Mouse (Mus musculus) R1 (cell line): ENCODE results near the gene Ankrd6.
"Not testable (repeated sequence)": the region's sequence is repeated elsewhere in the genome, so short reads cannot be mapped to it uniquely, and the experiment has no call there.

Experiments used
- DNase-seq: peaks from one replicate; pipeline ENCODE4 v3.0.0-alpha.2; 2018; ENCODE audit warnings: low read depth, low spot score

Gene Ankrd6

DNA sequence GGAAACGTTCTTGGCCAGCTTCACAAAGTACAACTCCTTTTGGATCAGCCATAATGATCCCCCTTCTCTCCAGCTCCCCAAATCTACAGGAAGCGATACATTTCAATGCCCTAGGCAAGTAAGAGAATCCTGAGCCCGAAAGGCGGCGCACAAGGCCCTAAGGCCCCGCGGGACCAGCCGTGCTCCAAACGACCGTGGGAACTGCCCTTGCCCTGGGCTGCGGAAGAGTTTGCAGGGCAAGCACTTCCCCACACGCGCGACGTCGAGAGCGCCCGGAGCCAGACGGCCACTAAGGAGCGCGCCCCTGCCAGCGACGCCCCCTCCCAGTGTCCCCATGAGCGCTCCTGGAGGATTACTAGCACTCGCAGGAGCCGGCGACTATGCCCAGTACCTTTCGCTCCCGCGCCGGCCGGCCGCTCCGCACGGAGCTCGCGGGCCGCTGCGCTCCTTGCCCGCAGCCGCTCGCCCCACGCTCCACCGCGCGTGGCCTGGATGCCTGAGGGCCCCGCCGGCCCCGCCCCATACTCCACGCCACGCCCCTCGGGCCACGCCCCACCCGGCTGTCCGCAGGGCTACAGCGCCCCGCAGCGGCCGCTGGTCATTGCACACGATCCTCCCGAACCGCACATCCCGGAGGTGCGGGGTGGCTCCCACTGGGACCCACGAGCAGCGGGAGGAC is at the start of gene Ankrd6:
Gene Ankrd6, minus strand, starts transcription at position 486 of the 679 bp plus-strand sequence.
- peak; percentile 80 for DNase-seq

DNA sequence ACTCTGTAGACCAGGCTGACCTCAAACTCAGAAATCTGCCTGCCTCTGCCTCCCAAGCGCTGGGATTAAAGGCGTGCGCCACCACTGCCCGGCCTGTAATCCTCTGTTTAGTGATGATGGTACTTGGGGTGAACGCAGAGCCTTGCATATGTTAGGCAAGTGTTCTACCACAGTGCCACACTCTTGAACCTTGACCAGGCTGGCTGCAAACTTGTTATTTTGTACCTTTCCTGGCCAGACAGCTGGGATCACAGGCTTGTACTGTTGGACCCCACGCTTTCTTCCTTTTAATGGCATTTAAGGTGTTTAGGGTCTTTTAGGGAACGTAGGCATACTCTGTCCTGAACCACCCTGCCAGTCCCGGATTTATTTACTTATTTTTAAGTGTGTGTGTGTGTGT is 48.4 kb upstream of the Ankrd6 start:
- DNase-seq: no peak

DNA sequence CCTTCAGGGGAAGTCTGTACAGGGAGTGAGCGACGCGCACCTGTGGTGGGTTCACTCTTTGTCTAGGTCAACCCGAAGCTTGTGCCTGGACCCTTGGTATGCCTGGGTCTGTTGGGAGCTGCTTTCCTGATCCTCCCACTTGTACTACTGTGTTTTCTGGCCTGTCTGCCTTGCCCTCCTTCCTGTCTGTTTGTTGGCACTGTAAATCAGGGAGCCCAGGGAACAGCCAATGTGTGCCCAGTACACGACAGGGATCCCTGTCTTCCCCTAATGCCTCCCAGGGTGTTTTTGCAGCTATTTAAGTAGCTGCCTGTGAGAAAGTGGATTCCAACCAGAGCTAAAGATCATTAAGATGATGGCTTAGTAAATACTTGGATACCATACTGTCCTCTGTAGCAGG is 46.9 kb upstream of the Ankrd6 start:
- DNase-seq: no peak

DNA sequence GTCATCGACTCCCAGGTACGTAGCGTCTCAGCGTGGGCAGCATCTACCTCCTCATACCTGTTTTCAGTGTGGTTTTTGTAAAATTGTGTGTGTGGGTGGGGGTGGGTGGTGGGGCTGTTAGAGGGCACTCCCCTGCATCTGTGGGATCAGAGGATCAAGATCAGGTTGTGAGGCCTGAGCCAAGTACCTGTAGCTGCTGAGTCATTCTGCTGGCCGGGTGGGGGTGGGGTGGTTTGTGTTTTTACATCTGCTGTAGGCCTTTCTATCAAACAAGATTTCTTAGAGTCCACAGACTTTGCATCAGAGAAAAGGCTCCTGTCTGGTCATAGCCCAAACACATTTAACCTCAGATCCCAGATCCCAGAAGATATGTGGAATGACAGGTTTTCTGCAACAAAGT is 45.4 kb upstream of the Ankrd6 start:
- DNase-seq: peak; percentile 74

DNA sequence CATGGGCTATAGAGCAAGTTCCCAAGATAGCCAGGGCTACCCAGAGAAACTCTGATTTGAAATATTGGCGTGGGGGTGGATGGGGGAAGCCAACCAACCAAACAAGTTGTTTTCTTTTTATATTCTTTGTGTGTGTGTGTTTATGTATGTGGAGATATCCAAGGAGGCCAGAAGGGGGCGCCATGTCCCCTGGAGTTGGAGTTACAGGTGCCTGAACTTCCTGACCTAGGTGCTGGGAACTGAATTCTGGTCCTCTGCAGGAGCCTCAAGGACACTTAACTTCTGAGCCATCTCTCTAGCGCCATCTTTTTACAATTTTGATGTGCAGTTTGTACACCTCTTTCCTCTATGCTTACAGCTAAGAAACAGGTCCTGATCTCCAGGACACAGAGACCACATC is 43.5 kb upstream of the Ankrd6 start:
- DNase-seq: peak; percentile 83

DNA sequence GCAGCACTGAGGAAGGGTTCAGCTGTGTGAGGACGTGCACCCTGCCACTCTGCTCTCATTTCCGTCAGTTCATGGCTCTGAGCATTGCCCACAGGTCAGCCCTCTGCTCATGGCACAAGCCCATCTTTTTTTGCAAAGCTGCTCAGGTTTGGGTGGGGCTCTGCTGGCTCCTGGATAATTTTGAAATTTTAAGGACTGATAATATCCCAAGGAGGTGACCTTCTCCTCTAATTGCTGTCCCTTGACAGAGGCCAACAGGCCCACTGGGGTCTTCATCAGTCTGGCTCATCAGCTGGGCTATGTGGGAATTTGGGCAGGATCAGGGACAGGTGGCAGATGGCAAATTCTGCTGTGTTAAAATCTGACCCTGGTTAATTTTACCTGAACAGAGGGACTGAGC is 38.7 kb upstream of the Ankrd6 start:
- no peak for DNase-seq

DNA sequence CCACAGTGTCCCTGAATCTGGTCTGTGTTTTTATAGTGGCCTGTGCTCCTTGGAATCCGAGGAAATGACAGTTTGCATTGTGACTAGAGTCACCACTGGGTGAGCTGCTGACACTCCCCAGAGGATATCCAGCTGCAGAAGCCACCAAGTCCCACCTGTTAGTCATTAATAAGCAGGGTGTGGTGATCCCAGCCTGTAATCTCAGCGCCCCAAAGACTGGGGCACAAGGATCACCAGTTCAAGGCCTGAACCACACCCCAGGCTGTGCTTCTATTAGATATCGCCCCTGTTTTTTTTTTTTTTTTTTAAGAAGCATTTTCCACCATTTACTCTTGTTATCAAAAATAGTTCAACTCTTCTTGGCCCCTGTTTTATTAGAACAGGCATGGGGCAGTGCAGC is 36.4 kb upstream of the Ankrd6 start:
- no peak for DNase-seq

DNA sequence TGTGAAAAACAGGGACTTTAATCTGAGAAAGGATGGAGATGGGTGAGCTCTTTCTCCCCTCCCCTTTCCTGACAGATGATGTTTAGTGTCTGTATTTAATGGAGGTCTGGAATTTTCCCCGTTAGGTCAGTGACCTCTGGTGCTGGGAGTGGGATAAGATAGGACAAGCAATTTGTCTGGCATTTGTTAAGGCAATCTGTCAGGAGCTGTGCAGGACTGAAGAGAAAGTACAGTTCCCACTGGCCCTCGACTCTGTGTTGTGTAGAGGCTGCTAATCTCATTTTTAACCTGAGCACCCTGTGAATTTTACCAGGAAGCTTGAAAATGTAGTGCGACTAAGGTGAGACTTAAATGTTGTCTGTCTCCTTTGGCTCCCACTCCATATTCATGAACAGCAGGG is 35.0 kb upstream of the Ankrd6 start:
- peak; percentile 23 for DNase-seq

DNA sequence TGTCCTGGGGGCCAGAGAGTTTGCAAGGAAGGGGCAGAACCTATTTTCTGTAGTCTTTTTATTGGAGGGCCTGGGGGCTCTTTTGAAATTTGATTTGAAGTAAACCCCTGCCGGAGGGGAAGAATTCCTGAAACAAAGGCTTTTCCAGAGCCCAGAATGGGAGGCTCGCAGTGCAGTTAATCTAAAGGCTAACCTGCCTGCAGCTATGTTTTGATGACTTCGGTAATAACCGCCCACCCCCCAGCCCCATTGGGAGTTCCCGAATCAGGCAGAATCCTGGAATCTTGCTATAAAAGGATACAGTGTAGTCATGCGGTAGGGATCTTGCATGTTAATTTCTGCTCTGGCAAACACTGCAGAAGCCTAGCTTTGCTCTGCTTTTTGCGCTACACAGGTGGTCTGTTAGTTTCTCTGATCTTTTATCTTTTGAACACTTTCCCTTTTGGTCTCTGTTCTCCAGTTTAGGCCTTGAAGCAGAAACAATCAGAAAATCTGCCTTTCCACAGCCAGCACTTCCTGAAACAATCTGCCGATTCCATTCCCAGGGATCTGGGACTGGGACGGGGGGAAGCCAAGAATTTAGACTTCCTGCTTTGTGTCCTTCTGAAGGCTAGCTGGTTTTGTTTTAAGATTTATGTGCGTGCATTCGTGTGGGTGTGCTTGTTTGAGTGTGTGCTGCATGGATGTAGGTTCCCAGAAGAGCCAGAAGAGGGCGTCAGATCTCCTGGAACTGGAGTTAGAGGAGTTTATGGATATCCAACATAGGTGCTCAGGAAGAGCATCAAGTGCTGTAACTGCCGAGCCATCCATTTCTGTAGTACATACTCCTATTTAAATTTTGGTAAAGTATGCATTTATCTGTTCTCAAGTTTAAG is 34.4 kb upstream of the Ankrd6 start:
- peak; percentile 73 for DNase-seq

DNA sequence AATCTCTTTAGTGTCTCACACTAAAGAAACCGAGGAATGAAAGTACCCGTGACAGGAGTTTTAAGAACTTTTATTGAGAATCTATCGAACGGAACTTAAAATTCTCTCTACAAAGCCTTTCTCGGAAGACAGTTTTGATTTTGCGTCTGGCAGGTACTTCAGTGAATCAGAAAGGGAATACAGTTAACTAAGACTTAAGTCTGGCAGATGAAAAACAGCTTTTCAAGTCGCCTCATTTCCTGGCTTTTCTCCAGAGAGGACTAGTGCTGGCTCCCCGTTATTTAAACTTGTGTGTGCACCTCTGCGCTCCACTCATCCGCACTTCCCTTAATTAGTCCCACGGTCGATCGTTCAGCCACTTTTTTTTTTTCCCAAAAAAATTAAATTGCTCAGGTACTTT is 33.6 kb upstream of the Ankrd6 start:
- DNase-seq: peak; percentile 13

DNA sequence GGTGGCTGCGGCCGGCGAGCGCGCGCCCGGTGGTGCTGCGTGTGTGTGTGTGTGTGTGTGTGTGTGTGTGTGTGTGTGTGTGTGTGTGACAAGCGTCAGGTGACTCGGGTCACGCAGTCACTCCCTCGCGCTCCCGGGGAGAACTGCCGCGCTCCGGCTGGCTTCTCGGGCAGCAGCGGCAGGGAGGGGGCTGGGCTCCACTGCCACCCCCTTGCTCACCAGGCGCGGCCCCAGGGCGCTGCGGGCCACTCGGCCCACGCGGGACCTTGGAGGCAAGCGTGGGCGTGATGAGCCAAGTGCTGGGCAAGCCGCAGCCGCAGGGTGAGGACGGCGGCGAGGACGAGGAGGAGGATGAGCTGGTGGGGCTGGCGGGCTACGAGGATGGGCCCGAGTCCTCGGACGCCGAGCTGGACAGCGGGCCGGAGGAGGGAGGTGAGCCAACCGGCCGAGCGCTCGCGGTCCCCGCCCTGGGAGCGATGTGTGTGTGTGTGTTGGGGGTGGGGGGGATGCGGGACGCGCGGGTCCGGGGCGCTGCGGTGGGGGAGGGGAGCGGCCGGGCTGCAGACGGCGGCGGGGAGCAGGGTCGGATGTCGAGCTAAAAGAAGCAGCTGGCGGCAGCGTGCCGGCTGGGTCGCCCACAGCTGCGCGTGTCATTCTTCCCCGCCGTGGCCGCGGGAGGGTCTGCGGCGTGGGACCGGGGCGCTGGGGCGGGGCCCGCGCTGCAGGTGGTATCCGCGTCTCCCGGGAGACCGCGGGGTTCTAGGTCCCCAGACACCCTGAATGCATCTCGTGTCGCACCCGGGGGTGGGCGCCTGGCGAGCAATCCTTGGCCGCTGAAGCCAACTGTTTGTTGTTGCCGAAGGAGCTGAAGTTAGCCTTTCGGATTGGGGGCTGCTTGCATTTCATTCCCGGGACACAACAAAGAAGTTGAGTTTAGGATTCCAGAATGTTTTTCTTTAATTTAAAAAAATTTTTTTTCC is 32.8 kb upstream of the Ankrd6 start:
- peak; percentile 33 for DNase-seq

DNA sequence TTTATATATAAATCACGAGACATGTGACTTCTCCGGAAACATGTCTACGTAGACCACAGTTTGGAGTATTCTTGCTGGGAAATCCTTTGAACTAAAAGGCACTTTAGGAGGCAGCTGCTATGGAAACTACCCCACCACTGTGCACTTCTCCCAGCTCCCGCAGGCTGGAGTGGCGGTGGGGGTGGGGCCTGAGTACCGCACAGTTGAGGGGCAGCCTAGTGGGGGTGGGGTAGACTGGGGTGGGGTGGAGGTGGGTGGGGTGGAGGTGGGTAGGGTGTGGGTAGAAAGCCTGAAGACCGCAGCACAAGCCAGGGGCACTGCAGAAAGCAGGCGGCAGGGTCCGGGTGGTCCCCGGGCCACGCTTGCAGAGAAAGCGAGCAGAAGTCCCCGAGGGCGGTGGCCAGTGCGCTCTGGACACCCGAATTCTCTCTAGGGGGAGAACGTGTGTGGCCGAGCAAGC is 32.1 kb upstream of the Ankrd6 start, which contains the start of gene Rragd:
Gene Rragd, plus strand, starts transcription at position 322 of the 460 bp plus-strand sequence.
- DNase-seq: peak; percentile 77

DNA sequence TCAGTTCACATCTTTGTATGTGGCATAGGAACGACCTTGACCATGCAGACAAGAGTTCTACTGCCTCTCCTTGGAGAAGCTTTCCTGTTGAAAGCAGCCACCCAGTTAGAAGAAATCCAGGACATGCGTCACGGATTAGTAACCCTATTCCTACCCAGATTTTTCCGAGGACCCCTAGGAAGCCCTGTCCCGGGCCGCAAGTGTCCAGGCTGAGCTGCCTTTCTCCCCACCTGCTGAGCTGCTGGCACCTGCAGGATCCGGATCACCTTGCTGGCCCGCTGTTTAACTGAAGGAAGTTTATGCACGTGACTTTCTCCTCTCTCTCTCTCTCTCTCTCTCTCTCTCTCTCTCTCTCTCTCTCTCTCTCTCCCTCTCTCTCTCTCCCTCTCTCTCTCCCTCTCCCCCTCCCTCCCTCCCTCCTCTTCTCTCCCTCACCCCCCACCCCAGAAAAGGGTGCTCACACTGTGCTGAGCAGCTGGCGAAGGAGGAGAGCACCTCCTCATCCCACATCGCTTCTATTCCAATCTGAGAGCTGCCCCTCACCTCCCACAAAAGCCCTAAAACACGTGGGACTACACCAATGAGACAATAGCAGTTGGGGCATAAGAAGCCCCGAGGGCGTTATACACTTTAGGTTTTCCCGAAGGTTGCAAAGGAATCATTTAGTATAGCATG is 31.5 kb upstream of the Ankrd6 start:
- no peak for DNase-seq

DNA sequence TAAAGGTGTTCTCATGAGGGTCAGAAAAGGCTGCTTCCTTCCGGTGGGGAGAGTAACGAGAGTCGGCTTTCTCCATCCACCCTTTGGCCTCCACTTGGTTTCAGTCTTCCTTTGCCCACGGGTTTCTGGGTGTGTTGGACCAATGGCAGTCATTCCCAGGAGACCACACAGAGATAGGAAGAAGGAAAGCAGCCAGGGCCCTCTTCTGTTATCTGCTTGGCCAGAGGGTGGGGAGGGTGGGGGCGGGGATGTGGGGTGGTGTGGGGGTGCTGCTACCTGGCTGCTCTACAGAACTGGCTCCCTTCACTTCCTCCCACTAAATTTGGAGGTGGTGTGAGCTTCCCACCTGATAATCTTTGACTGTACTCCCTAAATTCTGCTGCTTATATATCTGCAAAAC is 31.0 kb upstream of the Ankrd6 start:
- no peak for DNase-seq

DNA sequence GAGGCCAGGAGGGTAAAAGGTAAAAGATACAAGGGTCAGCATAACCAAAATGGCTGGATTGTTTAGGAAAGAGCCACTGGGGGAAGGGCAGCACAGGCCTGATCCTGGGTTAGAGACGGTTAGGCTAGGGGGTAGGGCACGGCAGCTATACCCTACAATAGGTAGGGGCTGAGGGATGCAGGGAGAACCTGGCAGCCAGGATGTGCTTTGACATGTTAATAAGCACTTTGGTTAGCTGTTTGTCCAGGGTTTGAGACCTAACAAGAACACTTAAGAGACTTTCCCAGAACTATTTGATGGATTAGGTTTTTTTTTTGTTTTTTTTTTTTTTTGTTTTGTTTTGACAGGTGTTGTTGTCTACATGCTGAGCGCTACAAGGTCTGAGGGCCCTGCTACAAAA is 29.4 kb upstream of the Ankrd6 start:
- DNase-seq: peak; percentile 65

DNA sequence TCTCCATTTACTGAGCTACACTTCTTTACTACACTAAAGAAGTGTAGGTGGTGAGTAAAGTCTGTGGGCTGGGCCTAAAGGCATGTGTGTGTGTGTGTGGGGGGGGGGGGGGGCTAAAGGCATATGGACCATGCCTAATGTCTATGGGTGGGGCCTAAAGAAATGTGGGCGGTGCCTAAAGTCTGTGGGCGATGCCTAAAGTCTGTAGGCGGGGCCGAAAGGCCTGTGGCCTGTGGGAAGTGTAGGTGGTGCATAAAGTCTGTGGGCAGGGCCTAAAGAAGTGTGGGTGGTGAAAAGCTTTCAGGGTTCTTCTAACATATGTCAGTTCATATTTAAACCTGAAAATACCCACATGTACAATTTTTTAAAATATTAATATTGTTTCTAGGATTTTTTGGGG is 26.7 kb upstream of the Ankrd6 start:
- peak; percentile 74 for DNase-seq

DNA sequence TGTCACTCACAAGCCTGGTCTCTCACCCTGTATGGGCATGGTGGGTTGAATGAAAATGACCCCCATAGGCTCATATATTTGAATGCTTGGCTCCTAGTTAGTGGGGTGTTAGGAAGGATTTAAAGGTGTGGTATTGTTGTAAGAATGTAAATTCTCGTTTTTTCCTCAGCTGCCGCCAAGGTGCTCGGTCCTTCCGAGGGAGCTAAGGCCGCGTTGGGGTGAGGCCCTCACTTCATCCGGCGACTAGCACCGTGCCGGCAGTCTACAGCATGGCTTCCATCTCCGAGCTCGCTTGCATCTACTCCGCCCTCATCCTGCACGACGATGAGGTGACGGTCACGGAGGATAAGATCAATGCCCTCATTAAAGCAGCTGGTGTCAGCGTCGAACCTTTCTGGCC is 14.0 kb upstream of the Ankrd6 start:
- not testable (repeated sequence) for DNase-seq

DNA sequence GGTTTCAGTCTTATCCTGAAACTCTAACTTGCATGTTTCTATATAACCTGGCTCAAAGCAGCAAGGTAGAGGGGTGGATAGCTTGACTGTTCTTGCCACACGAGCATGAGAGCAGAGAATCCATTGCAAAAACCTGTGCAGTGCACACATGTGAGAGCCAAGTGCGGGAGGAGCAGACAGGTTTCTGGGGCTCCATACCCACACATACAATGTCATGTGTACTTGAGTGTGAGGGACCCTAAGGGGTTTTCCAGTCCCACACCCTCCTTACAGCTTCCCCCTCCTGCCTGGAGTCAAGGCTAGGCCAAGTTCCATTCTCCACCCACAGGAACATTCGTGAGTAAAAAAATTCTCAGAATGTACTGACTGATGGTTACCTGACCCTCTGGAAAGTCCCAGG is 10.8 kb upstream of the Ankrd6 start:
- DNase-seq: no peak

DNA sequence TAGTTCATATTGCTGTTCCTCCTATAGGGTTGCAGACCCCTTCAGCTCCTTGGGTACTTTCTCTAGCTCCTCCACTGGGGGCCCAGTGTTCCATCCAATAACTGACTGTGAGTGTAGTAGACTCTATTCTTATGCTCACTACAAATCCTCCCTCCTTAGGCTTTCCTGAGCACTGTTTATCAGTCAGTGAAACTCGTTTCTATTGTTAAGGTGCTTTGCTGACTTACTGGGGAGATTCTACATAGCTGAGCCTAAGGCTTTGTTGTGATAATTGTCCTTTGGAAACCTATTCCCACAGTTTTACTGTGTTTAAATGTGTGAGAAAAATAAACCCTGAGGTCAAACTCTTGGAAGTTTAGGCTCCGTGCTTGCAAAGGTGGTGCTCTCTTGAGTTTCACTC is 5.8 kb upstream of the Ankrd6 start:
- DNase-seq: peak; percentile 88

DNA sequence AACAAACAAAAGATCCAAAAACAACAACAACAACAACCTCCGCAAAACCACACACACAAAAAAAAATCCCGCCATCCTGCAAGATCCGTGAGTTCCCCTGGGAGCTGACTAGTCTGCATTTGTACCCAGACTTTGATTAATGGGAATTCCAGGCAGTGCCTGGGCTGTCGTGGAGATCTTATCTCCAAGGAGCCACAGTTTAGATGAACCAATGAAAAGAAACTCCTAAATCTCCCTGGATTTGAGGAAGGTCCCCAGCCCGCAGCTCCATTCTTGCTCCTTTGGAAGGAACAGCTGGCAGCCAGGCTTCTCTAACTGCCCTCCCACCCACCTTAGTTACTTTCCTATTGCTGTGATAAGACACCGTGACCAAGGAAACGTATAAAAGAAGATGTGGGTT is 2.0 kb upstream of the Ankrd6 start:
- no peak for DNase-seq
